Mouse (Mus musculus): Measurements from ENCODE around the gene Fancm. TPM values are rescaled to one million over a fixed set of nuclear protein-coding genes. Genes with fewer than 3 reads are reported as not detected.
A peak's percentile ranks its signal among the peaks of the same experiment; 100 is the strongest.
"Not testable (repeated sequence)": the region's sequence is repeated elsewhere in the genome, so short reads cannot be mapped to it uniquely, and the experiment has no call there.

Fancm gene
- total RNA-seq, 2 experiments from 2014 or later = 17.4 to 21.3 TPM

DNA sequence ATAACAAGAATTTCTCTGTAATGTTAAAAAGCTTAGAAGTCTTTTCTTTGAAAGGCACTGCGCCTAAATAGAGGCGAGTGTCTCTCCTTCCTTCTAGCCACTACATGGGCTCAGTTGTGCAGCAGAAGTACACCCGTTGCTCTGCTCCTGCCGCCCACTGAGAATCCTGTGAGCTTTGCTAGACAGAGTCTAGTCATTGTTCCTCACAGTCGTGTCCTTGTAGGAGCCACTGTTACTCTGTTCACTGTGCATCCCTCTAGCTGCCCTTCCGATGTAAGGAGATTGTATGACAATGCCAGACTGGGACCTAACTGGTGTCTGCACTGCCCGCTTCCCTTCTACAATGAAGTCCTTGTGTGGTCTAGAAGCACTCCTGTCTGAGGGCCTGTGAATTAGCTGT is 43.6 kb downstream of the Fancm start:
- no peak for ATAC-seq (replicated peaks; ENCODE audit: poor library complexity)

DNA sequence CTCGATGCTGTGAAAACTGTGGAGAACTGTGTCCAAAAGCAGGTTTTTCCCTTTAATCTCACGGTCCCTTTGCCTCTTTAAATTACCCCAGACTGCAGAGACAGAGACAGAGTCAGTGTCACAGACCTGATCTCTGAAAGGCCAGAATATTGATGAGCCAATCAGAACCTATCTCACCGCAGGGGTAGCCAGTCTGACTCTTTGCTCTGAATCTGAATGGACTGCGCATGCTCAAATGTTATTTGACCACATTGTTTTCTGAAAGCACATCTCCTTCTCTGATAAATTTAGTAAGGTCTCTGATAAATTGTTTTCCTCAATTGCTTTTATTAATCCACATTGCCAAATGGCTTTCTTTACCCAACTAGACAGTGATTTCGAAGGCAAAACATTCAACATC is 44.0 kb downstream of the Fancm start:
- no peak for ATAC-seq (replicated peaks; ENCODE audit: poor library complexity)

GRCm38 (mm10) chr12:65136121-65136520 is 60.7 kb downstream of the Fancm start:
- ATAC-seq (replicated peaks; ENCODE audit: poor library complexity) = not testable (repeated sequence)

- peak; percentile 95 for ATAC-seq (replicated peaks; ENCODE audit: poor library complexity)
These were observed 96.9 kb downstream of the Fancm start, which contains the start of gene Mis18bp1 for GRCm38 (mm10) chr12:65172021-65172951. TSS of gene Mis18bp1 (minus strand) at chr12:65172604.

DNA sequence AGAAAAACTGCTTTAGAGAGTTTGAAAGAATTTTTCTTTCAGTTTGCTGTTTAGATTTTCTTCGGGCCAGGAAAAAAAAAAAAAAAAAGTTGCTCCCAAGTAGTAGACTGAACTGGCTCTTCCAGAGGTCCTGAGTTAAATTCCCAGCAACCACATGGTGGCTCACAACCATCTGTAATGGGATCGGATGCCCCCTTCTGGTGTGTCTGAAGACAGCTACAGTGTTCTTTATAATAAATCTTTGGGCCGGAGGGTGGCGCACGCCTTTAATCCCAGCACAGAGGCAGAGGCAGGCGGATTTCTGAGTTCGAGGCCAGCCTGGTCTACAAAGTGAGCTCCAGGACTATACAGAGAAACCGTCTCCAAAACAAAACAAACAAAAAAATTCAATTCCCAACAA is 97.6 kb downstream of the Fancm start:
- ATAC-seq (replicated peaks; ENCODE audit: poor library complexity) = not testable (repeated sequence)

GRCm38 (mm10) chr12:65173736-65174135 is 98.3 kb downstream of the Fancm start:
- no peak for ATAC-seq (replicated peaks; ENCODE audit: poor library complexity)

Other genes starting within 250 kb of the Fancm start
- 0.86 and 1.6 TPM in 2 replicates for gene Gm527, start 157.7 kb upstream of the Fancm start, total RNA-seq (2015)
- 0.42 and 1.3 TPM in 2 replicates for gene Gm527, start 157.7 kb upstream of the Fancm start, total RNA-seq (2017)
- gene Klhl28, start 110.1 kb upstream of the Fancm start, total RNA-seq (2015) = 11.8 and 15.3 TPM in 2 replicates
- gene Klhl28, start 110.1 kb upstream of the Fancm start, total RNA-seq (2017) = 9.2 and 9.4 TPM in 2 replicates
- 38.5 and 41.0 TPM in 2 replicates for gene Togaram1, start 109.8 kb upstream of the Fancm start, total RNA-seq (2015)
- gene Togaram1, start 109.8 kb upstream of the Fancm start, total RNA-seq (2017) = 39.9 and 48.6 TPM in 2 replicates
- 53.4 and 70.1 TPM in 2 replicates for gene Prpf39, start 39.3 kb upstream of the Fancm start, total RNA-seq (2015)
- gene Prpf39, start 39.3 kb upstream of the Fancm start, total RNA-seq (2017) = 55.6 and 102 TPM in 2 replicates
- gene Fkbp3, start 1.6 kb upstream of the Fancm start, total RNA-seq (2015) = 260 and 261 TPM in 2 replicates
- 259 and 284 TPM in 2 replicates for gene Fkbp3, start 1.6 kb upstream of the Fancm start, total RNA-seq (2017)
- 79.5 and 86.2 TPM in 2 replicates for gene Mis18bp1, start 97.0 kb downstream of the Fancm start, total RNA-seq (2015)
- 50.8 and 86.7 TPM in 2 replicates for gene Mis18bp1, start 97.0 kb downstream of the Fancm start, total RNA-seq (2017)
- not detected in 2 replicates for gene Wdr20rt, start 149.9 kb downstream of the Fancm start, total RNA-seq (2015)
- not detected in 2 replicates for gene Wdr20rt, start 149.9 kb downstream of the Fancm start, total RNA-seq (2017)

Measured in megakaryocyte progenitor cell, adult 5-6 weeks (primary cell).